Mouse (Mus musculus) forebrain, embryonic 12.5 days (tissue): ENCODE data around the gene Gm10310. TPM values are rescaled to one million over a fixed set of nuclear protein-coding genes. Genes with fewer than 3 reads are reported as not detected.

ENCODE experiments used
- polyA plus RNA-seq: library from polyadenylated mRNA; unstranded; fragments of >200 nt; fragmentation: Nextera tagmentation; extraction: Ambion mirVana; gene quantifications from 2 replicates; pipeline ENCODE4 v1.2.1, GENCODE M21; 2016

Gene Gm10310
- polyA plus RNA-seq, 1 experiment from 2014 or later = not detected

Other genes with a start within 250 kb of the Gm10310 start
- gene Olfr806, start 243.1 kb downstream of the Gm10310 start, polyA plus RNA-seq = not detected in 2 replicates
- gene Olfr807, start 227.3 kb downstream of the Gm10310 start, polyA plus RNA-seq = not detected in 2 replicates
- gene Olfr808, start 219.6 kb downstream of the Gm10310 start, polyA plus RNA-seq = 0.06 TPM in 1 of 2 replicates, not detected in the other
- gene Olfr809, start 210.4 kb downstream of the Gm10310 start, polyA plus RNA-seq = not detected in 2 replicates
- not detected in 2 replicates for gene Olfr810, start 190.1 kb downstream of the Gm10310 start, polyA plus RNA-seq
- gene Olfr811, start 180.7 kb downstream of the Gm10310 start, polyA plus RNA-seq = not detected in 2 replicates
- not detected in 2 replicates for gene Olfr812, start 139.0 kb downstream of the Gm10310 start, polyA plus RNA-seq
- not detected in 2 replicates for gene Olfr813, start 129.7 kb downstream of the Gm10310 start, polyA plus RNA-seq
- not detected in 2 replicates for gene Olfr814, start 105.2 kb downstream of the Gm10310 start, polyA plus RNA-seq
- not detected in 2 replicates for gene Olfr815, start 79.2 kb downstream of the Gm10310 start, polyA plus RNA-seq
- gene Olfr816, start 69.5 kb downstream of the Gm10310 start, polyA plus RNA-seq = not detected in 2 replicates
- gene Olfr818, start 36.0 kb downstream of the Gm10310 start, polyA plus RNA-seq = not detected in 2 replicates
- gene Olfr819, start 17.8 kb downstream of the Gm10310 start, polyA plus RNA-seq = not detected in 2 replicates
- not detected in 2 replicates for gene Olfr247, start 8.9 kb downstream of the Gm10310 start, polyA plus RNA-seq
- not detected in 2 replicates for gene Olfr820, start 27.6 kb upstream of the Gm10310 start, polyA plus RNA-seq
- gene Olfr821, start 45.3 kb upstream of the Gm10310 start, polyA plus RNA-seq = not detected in 2 replicates
- not detected in 2 replicates for gene Olfr822, start 86.1 kb upstream of the Gm10310 start, polyA plus RNA-seq
- gene Olfr823, start 130.3 kb upstream of the Gm10310 start, polyA plus RNA-seq = not detected in 2 replicates
- not detected in 2 replicates for gene Olfr824, start 144.9 kb upstream of the Gm10310 start, polyA plus RNA-seq
- not detected in 2 replicates for gene Olfr825, start 181.7 kb upstream of the Gm10310 start, polyA plus RNA-seq
- not detected in 2 replicates for gene Olfr826, start 199.1 kb upstream of the Gm10310 start, polyA plus RNA-seq
- gene Olfr827, start 229.3 kb upstream of the Gm10310 start, polyA plus RNA-seq = not detected in 2 replicates